Mouse (Mus musculus) T-helper 1 cell (primary cell): Measurements from ENCODE around the gene Pbp2.

Experiments used
- in situ Hi-C: fragments of 300-600 bp; cut with MboI, MseI; formaldehyde crosslinking; loops from one replicate; pipeline ENCODE4 v1.15.1; 2025; ENCODE audit warnings: high pct_unique_total_duplicates

Pbp2 gene

DNA sequence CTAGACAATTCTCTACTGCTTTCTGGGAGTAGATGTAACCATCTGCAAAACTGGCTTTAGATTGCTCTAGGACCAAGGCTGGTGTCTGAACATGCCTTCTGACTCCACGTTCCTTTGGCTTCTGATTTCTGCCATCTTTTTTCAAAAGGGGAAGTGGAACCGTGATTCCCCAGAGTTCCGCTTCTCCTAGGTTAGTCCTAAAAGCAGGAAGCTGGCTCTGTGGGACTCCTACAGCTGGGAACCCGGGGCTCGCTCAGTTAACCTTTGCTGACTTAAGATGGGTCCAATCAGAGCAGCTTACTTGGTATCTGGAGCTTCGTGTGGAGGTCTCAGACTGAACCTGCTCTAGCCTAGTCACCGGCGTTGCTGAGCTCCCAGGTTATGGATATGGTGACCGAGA lies 49.1 kb downstream of the Pbp2 start:
- in situ Hi-C loops = no loop called here

DNA sequence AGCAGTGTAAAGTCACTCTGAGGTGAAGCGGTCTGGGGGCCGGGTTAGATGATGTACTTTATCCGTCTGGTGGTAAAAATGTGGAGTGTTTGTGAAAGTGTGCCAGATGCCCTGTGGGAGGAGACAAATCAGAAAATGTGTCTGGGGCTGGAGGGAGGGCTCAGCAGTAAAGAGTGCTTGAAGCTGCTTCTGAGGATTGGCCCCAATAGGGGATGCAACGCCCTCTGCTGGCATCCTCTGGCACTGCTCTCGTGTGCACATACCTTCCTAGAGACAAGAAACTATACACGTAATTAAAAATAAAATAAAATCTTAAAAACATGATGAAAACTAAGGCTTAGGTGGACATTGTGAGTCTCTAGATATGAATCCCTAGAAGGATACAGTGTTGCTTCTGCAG lies 49.8 kb downstream of the Pbp2 start:
- in situ Hi-C loops = no loop called here
